Mouse (Mus musculus) kidney, embryonic 14.5 days (tissue): ENCODE measurements around the gene Foxl2. TPM values are rescaled to one million over a fixed set of nuclear protein-coding genes. Genes with fewer than 3 reads are reported as not detected.
A peak's percentile ranks its signal among the peaks of the same experiment; 100 is the strongest.

Experiments used
- ATAC-seq: fragments of 200-750 bp; cut with Nextera tagmentation; 2 replicates; pipeline ENCODE4 v1.8.0; 2017; ENCODE audit warnings: moderate number of reproducible peaks, mild to moderate bottlenecking, moderate TSS enrichment, moderate library complexity; ENCODE audit not compliant: low FRiP score, low TSS enrichment
- H3K27ac ChIP-seq: fragments of 300-500 bp; sonication (generic); 2 replicates; pipeline ENCODE4 v1.5.1; 2014; ENCODE audit warnings: low read depth, mild to moderate bottlenecking, low read length, moderate library complexity, mixed read lengths
- H3K27me3 ChIP-seq: fragments of 300-500 bp; sonication (generic); 2 replicates; pipeline ENCODE4 v1.6.1; 2014; ENCODE audit warnings: mild to moderate bottlenecking, low read length; ENCODE audit not compliant: control insufficient read depth, insufficient read depth
- H3K36me3 ChIP-seq: fragments of 300-500 bp; sonication (generic); 2 replicates; pipeline ENCODE4 v1.6.1; 2014; ENCODE audit warnings: low read length, mixed read lengths; ENCODE audit not compliant: control insufficient read depth, insufficient read depth
- H3K4me1 ChIP-seq: fragments of 300-500 bp; sonication (generic); 2 replicates; pipeline ENCODE4 v1.6.1; 2014; ENCODE audit warnings: low read length, mixed read lengths; ENCODE audit not compliant: control insufficient read depth, insufficient read depth
- H3K4me2 ChIP-seq: fragments of 300-500 bp; sonication (generic); replicated peaks from 2 replicates; pipeline ENCODE4 v1.6.1; 2014; ENCODE audit warnings: low read depth, mild to moderate bottlenecking, low read length
- H3K4me3 ChIP-seq: fragments of 300-500 bp; sonication (generic); 2 replicates; pipeline ENCODE4 v1.5.1; 2014; ENCODE audit warnings: mild to moderate bottlenecking, low read length
- H3K9ac ChIP-seq: fragments of 300-500 bp; sonication (generic); 2 replicates; pipeline ENCODE4 v1.6.1; 2014; ENCODE audit warnings: low read depth, mild to moderate bottlenecking, low read length, moderate library complexity
- H3K9me3 ChIP-seq: fragments of 300-500 bp; sonication (generic); 2 replicates; pipeline ENCODE4 v1.6.1; 2016; ENCODE audit warnings: low read length; ENCODE audit not compliant: control insufficient read depth
- WGBS: fragments of 180-500 bp; shearing (Covaris S2); extraction: QIAGEN DNeasy Blood & Tissue Kit; methylation state at CpG from one replicate; pipeline ENCODE4 v1.1.7; 2014; 5-methylcytosine and 5-hydroxymethylcytosine counted together
- polyA plus RNA-seq: library from polyadenylated mRNA; unstranded; fragments of >200 nt; fragmentation: Nextera tagmentation; extraction: Ambion mirVana; gene quantifications from 2 replicates; pipeline ENCODE4 v1.2.1, GENCODE M21; 2014

Gene Foxl2
- not detected in 2 replicates for polyA plus RNA-seq

DNA sequence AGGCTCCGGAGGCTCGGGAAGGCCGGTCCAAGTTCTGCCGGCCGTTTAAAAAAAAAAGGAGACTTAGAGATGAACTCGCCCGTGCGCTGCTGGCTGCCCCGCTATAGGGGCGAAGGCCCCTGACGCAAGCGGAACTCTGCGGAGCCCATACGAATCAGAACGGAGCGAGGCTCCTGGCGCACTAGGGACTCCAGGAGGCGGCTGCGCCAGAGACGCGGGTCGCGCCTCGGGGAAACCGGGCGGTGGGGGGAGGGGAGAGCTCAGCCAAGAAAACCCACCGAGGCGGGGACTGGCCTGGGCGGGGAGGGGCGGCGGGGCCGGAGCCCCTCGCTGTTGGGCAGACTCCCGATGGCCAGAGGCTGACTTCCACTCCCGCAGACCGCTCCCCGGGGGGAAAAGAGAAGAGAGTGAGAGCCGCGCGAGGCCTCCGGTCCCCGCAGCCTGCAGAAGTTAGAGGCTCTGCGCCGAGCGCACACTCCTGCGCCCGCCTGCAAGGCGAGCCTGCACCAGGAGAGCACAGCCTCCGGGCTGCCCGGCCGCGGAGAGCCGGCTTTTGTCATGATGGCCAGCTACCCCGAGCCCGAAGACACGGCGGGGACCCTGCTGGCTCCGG, at the start of gene Foxl2:
Foxl2 (plus strand) TSS at position 186 of the 613 bp plus-strand sequence.
- H3K9ac ChIP-seq = peak within 1 kb of the TSS; percentile 32
- under 1% methylated on average over 58 of the region's 58 CpGs for WGBS

DNA sequence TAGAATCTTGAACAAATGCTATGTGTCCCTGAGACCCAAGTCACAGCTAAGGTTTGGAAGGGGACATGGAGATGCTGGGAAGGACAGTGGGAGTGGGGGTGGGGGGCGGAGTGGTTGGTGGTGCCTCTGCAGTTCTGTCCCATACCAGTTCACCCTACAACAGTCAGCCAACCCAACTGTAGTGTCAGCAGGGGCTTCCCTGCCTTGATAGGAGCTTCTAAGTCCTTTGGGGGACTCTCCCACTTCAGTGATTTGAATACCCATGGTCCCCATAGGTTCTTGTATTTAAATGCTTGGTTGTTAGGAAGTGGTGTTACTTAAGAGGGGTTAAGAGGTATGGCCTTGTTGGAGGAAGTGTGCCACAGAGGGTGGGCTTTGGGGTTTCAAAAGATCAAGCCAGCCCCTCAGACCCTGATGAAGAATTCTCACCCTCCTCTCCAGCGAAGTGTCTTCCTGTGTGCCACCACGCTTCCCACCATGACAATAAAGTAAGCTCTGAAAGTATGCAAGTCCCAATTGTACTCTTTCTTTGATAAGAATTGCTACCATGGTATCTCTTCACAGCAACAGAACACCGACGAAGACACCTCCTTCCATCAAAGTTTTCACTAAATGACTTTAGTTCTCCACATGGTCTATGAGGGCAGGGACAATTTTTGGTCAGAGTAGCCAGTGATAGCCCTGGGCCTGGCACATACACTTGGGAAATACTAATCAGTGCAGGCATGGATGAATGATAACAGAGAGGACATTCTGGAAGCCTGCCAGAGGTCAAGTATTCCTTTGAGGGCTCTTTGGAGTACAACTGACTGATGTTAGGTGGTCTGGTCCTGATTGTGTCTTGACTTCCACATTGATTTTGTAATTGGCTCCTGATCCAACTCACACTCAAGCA, 34.2 kb upstream of the Foxl2 start:
- Histone ChIP-seq H3K4me3 (no peak overlapping the region), H3K9me3 (no peaks in the 10 kb centered on the region)
- ATAC-seq = no peak

More for the DNA sequence above, at the start of gene Foxl2:
- H3K4me2 ChIP-seq = peak within 1 kb of the TSS; percentile 72
- H3K4me1 ChIP-seq = peaks cover 18% of the 10 kb centered on the region
- H3K27ac ChIP-seq = no peak within 1 kb of the TSS
- peak; percentile 63; the same call in 1 of the 2 replicates for ATAC-seq
- peak within 1 kb of the TSS; percentile 44 for H3K4me3 ChIP-seq
- no peaks in the 10 kb centered on the region for H3K9me3 ChIP-seq
- peaks cover 91% of the 10 kb centered on the region for H3K27me3 ChIP-seq
- no peaks in the 10 kb centered on the region for H3K36me3 ChIP-seq

DNA sequence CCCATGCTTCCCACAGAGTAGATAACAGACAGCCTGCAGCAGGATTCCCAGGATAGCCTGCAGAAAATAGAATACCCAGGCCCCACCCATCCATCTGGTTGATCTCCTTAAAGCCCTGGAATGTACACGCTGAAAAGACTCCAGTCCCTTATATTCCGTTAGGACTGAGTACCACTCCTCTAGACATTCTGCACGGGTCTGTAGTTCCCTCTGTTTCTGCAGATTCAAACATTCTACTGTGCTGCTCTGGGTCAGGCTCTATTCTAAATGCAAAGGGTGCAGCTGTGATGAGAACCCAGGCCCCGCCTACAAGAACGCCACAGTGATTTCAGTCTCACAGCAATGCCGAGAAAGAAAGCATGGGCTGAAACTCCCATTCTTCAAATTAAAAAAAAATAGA, 32.0 kb upstream of the Foxl2 start:
- no peak overlapping the region for H3K27ac ChIP-seq
- 48% methylated on average over 6 of the region's 6 CpGs for WGBS
- no peak overlapping the region for H3K4me3 ChIP-seq
- no peaks in the 10 kb centered on the region for H3K36me3 ChIP-seq
- no peaks in the 10 kb centered on the region for H3K27me3 ChIP-seq
- no peaks in the 10 kb centered on the region for H3K9me3 ChIP-seq
- no peaks in the 10 kb centered on the region for H3K4me1 ChIP-seq
- ATAC-seq = no peak
- H3K4me2 ChIP-seq = no peak overlapping the region
- H3K9ac ChIP-seq = no peak overlapping the region

More for the DNA sequence above, 34.2 kb upstream of the Foxl2 start:
- no peak overlapping the region for H3K9ac ChIP-seq
- H3K27me3 ChIP-seq = no peaks in the 10 kb centered on the region
- H3K4me2 ChIP-seq = no peak overlapping the region
- H3K27ac ChIP-seq = no peak overlapping the region
- 95% methylated on average over 5 of the region's 5 CpGs for WGBS
- no peaks in the 10 kb centered on the region for H3K36me3 ChIP-seq
- no peaks in the 10 kb centered on the region for H3K4me1 ChIP-seq

DNA sequence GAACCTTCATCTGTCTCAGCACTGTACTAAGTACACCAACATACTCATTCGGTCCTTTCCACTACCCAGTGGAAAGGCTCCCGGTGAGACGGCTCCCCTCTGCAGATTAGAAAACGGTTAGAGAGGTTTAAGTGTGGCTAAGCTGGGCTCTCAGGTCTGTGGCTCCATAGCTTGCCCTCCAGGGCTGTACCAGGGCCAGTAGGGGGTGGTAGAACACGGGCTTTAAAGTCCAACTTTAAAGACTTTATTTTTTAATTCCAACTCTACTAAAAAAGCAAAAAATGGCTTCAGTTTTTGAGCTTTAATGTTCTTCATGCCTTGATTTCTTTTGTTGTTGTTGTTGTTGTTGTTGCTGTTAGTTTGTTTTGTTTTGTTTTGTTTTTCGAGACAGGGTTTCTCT, 30.9 kb upstream of the Foxl2 start:
- H3K27ac ChIP-seq = no peak overlapping the region
- 71% methylated on average over 6 of the region's 6 CpGs for WGBS
- H3K36me3 ChIP-seq = no peaks in the 10 kb centered on the region
- H3K27me3 ChIP-seq = no peaks in the 10 kb centered on the region
- H3K4me3 ChIP-seq = no peak overlapping the region
- no peak for ATAC-seq
- H3K9ac ChIP-seq = no peak overlapping the region
- no peaks in the 10 kb centered on the region for H3K9me3 ChIP-seq
- no peak overlapping the region for H3K4me2 ChIP-seq
- H3K4me1 ChIP-seq = no peaks in the 10 kb centered on the region

DNA sequence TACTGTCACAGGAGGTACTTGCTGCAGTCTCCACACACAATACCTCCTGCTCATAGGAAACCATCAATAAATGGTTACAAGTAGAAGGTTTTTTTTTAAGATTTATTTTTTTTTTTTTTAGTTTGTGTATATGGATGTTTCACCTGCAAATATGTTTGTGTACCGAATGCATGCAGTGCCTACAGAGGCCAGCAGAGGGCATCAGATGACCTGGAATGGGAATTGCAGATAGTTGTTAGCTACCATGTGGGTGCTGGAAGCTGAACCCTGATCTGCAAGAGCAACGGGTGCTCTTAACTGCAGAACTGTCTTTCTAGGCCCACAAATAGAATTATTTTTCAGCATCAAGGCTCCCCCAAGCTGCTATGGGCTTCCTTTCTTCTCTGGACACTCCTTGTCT, 25.6 kb upstream of the Foxl2 start:
- Histone ChIP-seq H3K27ac (no peak overlapping the region), H3K4me3 (no peak overlapping the region), H3K9me3 (peaks cover 4% of the 10 kb centered on the region; the same call in 1 of the 2 replicates), H3K4me1 (no peaks in the 10 kb centered on the region), H3K9ac (no peak overlapping the region), H3K27me3 (no peaks in the 10 kb centered on the region), H3K36me3 (no peaks in the 10 kb centered on the region), H3K4me2 (no peak overlapping the region)
- no peak for ATAC-seq
- WGBS = 92% methylated on average over 2 of the region's 2 CpGs

DNA sequence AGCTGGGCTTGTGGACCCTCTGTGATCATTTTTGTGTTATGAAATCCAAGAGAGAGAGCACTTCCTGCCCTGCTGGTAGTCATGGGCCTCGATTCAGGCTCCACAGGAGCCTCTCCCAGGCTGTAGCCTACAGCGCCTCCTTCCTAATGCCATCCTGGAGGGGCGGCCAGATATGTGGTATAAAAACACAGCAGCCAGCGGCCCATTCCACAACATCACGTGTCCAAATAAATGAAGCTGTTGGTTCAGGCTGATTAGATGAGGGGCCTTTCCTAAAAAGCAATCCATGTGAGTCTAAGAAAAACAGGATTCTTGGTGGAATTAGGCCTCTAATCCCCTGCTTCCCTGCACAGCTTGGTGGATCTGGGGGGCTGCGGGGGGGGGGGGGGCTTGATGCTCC, 22.2 kb upstream of the Foxl2 start:
- ATAC-seq = no peak
- Histone ChIP-seq H3K4me2 (no peak overlapping the region), H3K9me3 (peaks cover 4% of the 10 kb centered on the region; the same call in 1 of the 2 replicates), H3K36me3 (no peaks in the 10 kb centered on the region), H3K4me1 (no peaks in the 10 kb centered on the region), H3K4me3 (no peak overlapping the region), H3K9ac (no peak overlapping the region), H3K27ac (no peak overlapping the region), H3K27me3 (no peaks in the 10 kb centered on the region)
- WGBS = 40% methylated on average over 6 of the region's 6 CpGs

DNA sequence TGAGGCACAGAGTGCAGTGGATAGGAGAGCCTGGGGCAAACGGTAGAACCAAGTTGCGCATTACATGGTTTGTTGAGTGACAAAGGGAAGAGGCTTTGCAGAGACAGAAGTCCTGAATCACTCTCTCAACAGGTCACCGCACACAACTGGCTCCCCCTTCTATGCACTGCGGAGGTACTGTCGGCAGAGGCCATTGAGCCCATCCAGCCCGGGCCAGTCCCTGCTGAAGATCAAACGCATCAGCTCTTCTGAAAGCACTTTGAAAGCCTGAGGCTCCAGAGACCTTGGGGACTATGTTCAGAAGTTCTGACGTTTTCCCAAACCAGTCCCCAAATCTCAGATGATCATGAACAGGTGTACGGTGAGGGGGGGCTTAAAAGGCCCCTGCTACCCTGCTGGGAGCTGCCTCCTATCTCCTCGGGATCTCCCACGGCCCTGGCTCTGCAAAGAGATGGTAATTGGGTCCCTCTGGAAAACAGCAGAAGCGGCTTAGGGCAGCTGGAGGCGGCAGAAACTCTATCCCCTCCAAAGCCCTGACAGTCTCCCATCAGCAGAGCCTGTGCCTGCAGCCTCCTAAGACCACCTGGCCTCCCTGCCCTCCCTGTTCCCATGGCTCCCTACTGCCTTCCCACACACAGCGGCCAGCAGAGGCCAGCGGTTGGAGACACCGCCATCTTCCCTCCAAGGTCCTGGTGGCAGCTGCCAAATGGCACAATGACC, 19.7 kb upstream of the Foxl2 start:
- H3K4me3 ChIP-seq = no peak overlapping the region
- no peak overlapping the region for H3K27ac ChIP-seq
- H3K27me3 ChIP-seq = no peaks in the 10 kb centered on the region
- no peaks in the 10 kb centered on the region for H3K4me1 ChIP-seq
- no peak overlapping the region for H3K4me2 ChIP-seq
- WGBS = 23% methylated on average over 16 of the region's 16 CpGs
- ATAC-seq = peak; percentile 57
- no peaks in the 10 kb centered on the region for H3K36me3 ChIP-seq
- no peak overlapping the region for H3K9ac ChIP-seq
- H3K9me3 ChIP-seq = no peaks in the 10 kb centered on the region

DNA sequence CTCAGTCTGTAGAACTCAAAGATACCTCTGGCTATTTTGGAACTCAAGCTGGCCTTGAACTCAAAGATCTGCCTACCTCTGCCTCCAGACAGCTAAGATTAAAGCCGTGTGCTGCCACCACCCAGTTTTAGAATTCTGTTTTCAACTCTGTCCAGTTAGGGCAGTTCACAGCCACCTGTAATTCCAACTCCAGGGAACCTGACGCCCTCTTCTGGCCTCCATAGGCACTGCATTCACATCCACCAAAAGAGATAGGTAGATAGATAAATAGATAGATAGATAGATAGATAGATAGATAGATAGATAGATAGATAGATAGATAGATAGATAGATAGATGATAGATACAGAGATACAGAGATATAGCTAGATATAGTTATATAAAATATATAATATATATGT, 15.8 kb upstream of the Foxl2 start:
- no peak overlapping the region for H3K4me2 ChIP-seq
- no peak overlapping the region for H3K9ac ChIP-seq
- H3K27ac ChIP-seq = no peak overlapping the region
- ATAC-seq = no peak
- H3K36me3 ChIP-seq = no peaks in the 10 kb centered on the region
- H3K4me1 ChIP-seq = 0 out of 2 replicates have a peak, but pooled peaks cover 3% of the 10 kb centered on the region
- 18% methylated on average over 2 of the region's 2 CpGs for WGBS
- H3K27me3 ChIP-seq = no peaks in the 10 kb centered on the region
- no peaks in the 10 kb centered on the region for H3K9me3 ChIP-seq
- H3K4me3 ChIP-seq = no peak overlapping the region
